In genomic region chr10:83140258-83140936, GRCm38 (mm10) we compare ENCODE assay signal across 8 mouse cellular contexts.
DNase-seq lines count a peak whose midpoint lies in the region; ATAC-seq lines count a peak whose summit lies in the region.

No protein-coding gene starts in this region.

- no peak for ATAC-seq in heart, embryonic 13.5 days (ENCODE audit: extremely low read depth, insufficient number of reproducible peaks, low FRiP score, low TSS enrichment)
- peak; percentile 71 for ATAC-seq in frontal cortex, adult (ENCODE audit: low TSS enrichment)
- peak; percentile 70 for ATAC-seq in limb, embryonic 13.5 days (ENCODE audit: low FRiP score, low read depth)

- H3K4me3 ChIP-seq in heart, embryonic 13.5 days: no peak overlapping the region
- no peak overlapping the region for H3K4me3 ChIP-seq in limb, embryonic 13.5 days

- H3K9me3 ChIP-seq in heart, embryonic 13.5 days: no peaks in the 10 kb centered on the region
- H3K9me3 ChIP-seq in limb, embryonic 13.5 days: no peaks in the 10 kb centered on the region

- H3K36me3 ChIP-seq in heart, embryonic 13.5 days: no peaks in the 10 kb centered on the region
- no peaks in the 10 kb centered on the region for H3K36me3 ChIP-seq in limb, embryonic 13.5 days

- H3K9ac ChIP-seq in heart, embryonic 13.5 days: no peak overlapping the region
- H3K9ac ChIP-seq in limb, embryonic 13.5 days: no peak overlapping the region

- 0 out of 2 replicates have a peak overlapping the region, but pooled peaks have one; percentile 5 for H3K4me2 ChIP-seq in heart, embryonic 13.5 days
- no peak overlapping the region for H3K4me2 ChIP-seq in limb, embryonic 13.5 days (replicated peaks)

- H3K4me1 ChIP-seq in heart, embryonic 13.5 days: peaks cover 22% of the 10 kb centered on the region
- peaks cover 67% of the 10 kb centered on the region for H3K4me1 ChIP-seq in limb, embryonic 13.5 days

- H3K27me3 ChIP-seq in heart, embryonic 13.5 days (replicated peaks): no peaks in the 10 kb centered on the region
- 0 out of 2 replicates have a peak, but pooled peaks cover 12% of the 10 kb centered on the region for H3K27me3 ChIP-seq in limb, embryonic 13.5 days

- WGBS in heart, embryonic 13.5 days: 62% methylated on average over 16 of the region's 16 CpGs
- WGBS in limb, embryonic 13.5 days: 54% methylated on average over 16 of the region's 16 CpGs

- no peak overlapping the region for H3K27ac ChIP-seq in heart, embryonic 13.5 days (replicated peaks)
- H3K27ac ChIP-seq in limb, embryonic 13.5 days: peak overlapping the region; percentile 82

- DNase-seq in heart, postnatal 4 days: no peak
- peak; percentile 39 for DNase-seq in Muller cell, postnatal 12 days (ENCODE audit: inconsistent ontology term)
- no peak for DNase-seq in cerebellum, adult 9-11 months
- DNase-seq in adrenal gland, postnatal 25 days: no peak
- no peak for DNase-seq in spleen, postnatal 14 days (ENCODE audit: low spot score in 2 of 2)
